Mouse (Mus musculus) liver, adult 2 months (tissue): ENCODE measurements around the gene Efcab8. TPM values are rescaled to one million over a fixed set of nuclear protein-coding genes. Genes with fewer than 3 reads are reported as not detected.

Experiments used
- DNase-seq: peaks from one replicate; pipeline ENCODE4 v3.0.0-alpha.2; 2011; ENCODE audit warnings: low read depth, low spot score; ENCODE audit errors: extremely low read depth
- H3K27ac ChIP-seq: fragments of 200-500 bp; replicated peaks from 2 replicates; pipeline ENCODE4 v1.5.1; 2012; ENCODE audit warnings: low read depth, mild to moderate bottlenecking, control low read depth, inconsistent platforms, low read length; ENCODE audit not compliant: insufficient read depth
- H3K27me3 ChIP-seq: fragments of 200-500 bp; 2 replicates; pipeline ENCODE4 v1.6.1; 2012; ENCODE audit warnings: mild to moderate bottlenecking, moderate library complexity, low read length, inconsistent platforms; ENCODE audit not compliant: control insufficient read depth, insufficient read depth
- H3K36me3 ChIP-seq: fragments of 200-500 bp; 2 replicates; pipeline ENCODE4 v1.6.1; 2012; ENCODE audit warnings: low read length, inconsistent platforms; ENCODE audit not compliant: control insufficient read depth, insufficient read depth
- H3K4me1 ChIP-seq: fragments of 200-500 bp; 2 replicates; pipeline ENCODE4 v1.6.1; 2011; ENCODE audit warnings: low read length; ENCODE audit not compliant: control insufficient read depth, insufficient read depth
- H3K4me3 ChIP-seq: fragments of 200-500 bp; 2 replicates; pipeline ENCODE4 v1.5.1; 2011; ENCODE audit warnings: low read depth, mild to moderate bottlenecking, control low read depth, low read length, moderate library complexity; ENCODE audit not compliant: insufficient read depth
- H3K79me2 ChIP-seq: fragments of 200-500 bp; 2 replicates; pipeline ENCODE4 v1.6.1; 2012; ENCODE audit warnings: inconsistent platforms, mild to moderate bottlenecking, low read length, moderate library complexity; ENCODE audit not compliant: control insufficient read depth, insufficient read depth
- H3K9ac ChIP-seq: fragments of 200-500 bp; 2 replicates; pipeline ENCODE4 v1.6.1; 2012; ENCODE audit warnings: low read depth, mild to moderate bottlenecking, control low read depth, inconsistent platforms, low read length
- CTCF ChIP-seq: fragments of 200-500 bp; IDR thresholded peaks from 2 replicates; pipeline ENCODE4 v1.5.1; 2011; ENCODE audit warnings: low read depth, low read length, control low read depth
- POLR2A ChIP-seq: fragments of 200-500 bp; IDR thresholded peaks from 2 replicates; pipeline ENCODE4 v1.6.1; 2011; ENCODE audit warnings: low read length, control low read depth; ENCODE audit not compliant: insufficient read depth; ENCODE audit errors: extremely low read depth
- WGBS: fragments of 180-500 bp; shearing (Covaris S2); methylation state at CpG from one replicate; pipeline ENCODE4 v1.1.7; 2018; 5-methylcytosine and 5-hydroxymethylcytosine counted together
- polyA plus RNA-seq: library from polyadenylated mRNA; depleted of rRNA; stranded (reverse); fragments of >200 nt; gene quantifications from 2 replicates; pipeline ENCODE4 v1.2.3, GENCODE M21; 2012; rRNA removed
- total RNA-seq: library from RNA; depleted of rRNA; stranded (reverse); fragments of >200 nt; gene quantifications from 2 replicates; pipeline ENCODE4 v1.2.3, GENCODE M21; 2014; rRNA removed

Efcab8 gene
- total and polyA plus RNA-seq, 2 experiments, result not detected

DNA sequence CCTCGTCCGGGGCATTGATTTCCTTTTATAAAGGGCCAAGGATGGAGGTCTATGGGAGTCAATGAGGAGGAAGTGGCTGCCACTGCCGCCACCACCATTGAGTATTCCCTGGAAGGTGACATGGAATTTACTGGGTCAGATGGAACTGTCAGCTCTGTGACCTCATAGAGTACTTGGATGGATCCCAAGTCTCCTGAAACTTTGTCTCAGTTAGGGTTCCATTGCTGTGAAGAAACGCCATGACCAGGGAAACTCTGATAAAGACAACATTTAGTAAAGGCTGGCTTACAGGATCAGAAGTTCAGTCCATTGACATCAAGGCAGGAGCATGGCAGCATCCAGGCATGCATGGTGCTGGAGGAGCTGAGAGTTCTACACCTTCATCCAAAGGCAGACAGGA is 91.3 kb downstream of the Efcab8 start, which contains the start of gene Sun5:
Gene Sun5, minus strand, starts transcription at position 101 of the 400 bp plus-strand sequence.
- no peaks in the 10 kb centered on the region for H3K27me3 ChIP-seq
- no peaks in the 10 kb centered on the region for H3K36me3 ChIP-seq
- TF ChIP-seq POLR2A, result no peak
- no peak for TF ChIP-seq CTCF
- H3K4me1 ChIP-seq, result no peaks in the 10 kb centered on the region
- H3K79me2 ChIP-seq, result no peaks in the 10 kb centered on the region
- no peak within 1 kb of the TSS for H3K9ac ChIP-seq
- 86% methylated on average over 4 of the region's 4 CpGs for WGBS
- DNase-seq, result no peak
- no peak within 1 kb of the TSS for H3K4me3 ChIP-seq
- no peak within 1 kb of the TSS for H3K27ac ChIP-seq

DNA sequence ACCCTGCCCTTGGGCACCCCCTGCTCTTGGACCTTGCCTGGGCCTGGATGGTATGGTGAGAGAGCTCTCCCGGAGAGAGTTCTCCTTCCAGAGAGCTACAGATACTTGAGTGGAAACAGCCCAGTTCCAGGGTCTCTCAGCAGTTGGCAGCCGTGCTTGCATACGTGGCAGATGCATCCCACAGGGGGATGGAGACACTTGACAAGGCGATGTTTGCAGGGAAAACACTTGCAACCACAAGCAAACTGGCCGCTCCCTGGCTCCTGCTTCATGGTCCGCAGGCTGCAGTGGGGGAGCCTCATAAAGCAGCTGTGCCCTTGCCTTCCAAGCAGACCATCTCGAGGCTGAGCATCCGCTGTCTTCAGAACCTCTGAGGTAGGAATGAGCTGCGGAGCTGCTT is 95.0 kb downstream of the Efcab8 start, which contains the start of gene Bpifb2:
Gene Bpifb2, plus strand, starts transcription at position 301 of the 400 bp plus-strand sequence.
- no peaks in the 10 kb centered on the region for H3K27me3 ChIP-seq
- no peak for TF ChIP-seq CTCF
- TF ChIP-seq POLR2A, result no peak
- H3K9ac ChIP-seq, result no peak within 1 kb of the TSS
- H3K4me3 ChIP-seq, result no peak within 1 kb of the TSS
- no peaks in the 10 kb centered on the region for H3K4me1 ChIP-seq
- WGBS, result 51% methylated on average over 9 of the region's 9 CpGs
- no peaks in the 10 kb centered on the region for H3K36me3 ChIP-seq
- no peaks in the 10 kb centered on the region for H3K79me2 ChIP-seq
- DNase-seq, result no peak
- H3K27ac ChIP-seq, result no peak within 1 kb of the TSS

Other genes starting within 250 kb of the Efcab8 start
- gene Nol4l, start 250.0 kb upstream of the Efcab8 start, total RNA-seq, result 0.18 and 0.34 TPM in 2 replicates
- 0.44 and 0.80 TPM in 2 replicates for gene Nol4l, start 250.0 kb upstream of the Efcab8 start, polyA plus RNA-seq
- 6.3 and 8.0 TPM in 2 replicates for gene Commd7, start 147.2 kb upstream of the Efcab8 start, total RNA-seq
- gene Commd7, start 147.2 kb upstream of the Efcab8 start, polyA plus RNA-seq, result 12.2 and 13.7 TPM in 2 replicates
- 0.54 and 0.65 TPM in 2 replicates for gene Dnmt3b, start 130.5 kb upstream of the Efcab8 start, total RNA-seq
- gene Dnmt3b, start 130.5 kb upstream of the Efcab8 start, polyA plus RNA-seq, result 2.2 and 3.4 TPM in 2 replicates
- gene Dnmt3c, start 83.3 kb upstream of the Efcab8 start, total RNA-seq, result not detected in 2 replicates
- not detected in 2 replicates for gene Dnmt3c, start 83.3 kb upstream of the Efcab8 start, polyA plus RNA-seq
- 6.6 and 7.9 TPM in 2 replicates for gene Mapre1, start 38.7 kb upstream of the Efcab8 start, total RNA-seq
- gene Mapre1, start 38.7 kb upstream of the Efcab8 start, polyA plus RNA-seq, result 2.7 and 3.0 TPM in 2 replicates
- gene Sun5, start 91.2 kb downstream of the Efcab8 start, total RNA-seq, result not detected in 2 replicates
- not detected in 2 replicates for gene Sun5, start 91.2 kb downstream of the Efcab8 start, polyA plus RNA-seq
- not detected in 2 replicates for gene Bpifb2, start 95.1 kb downstream of the Efcab8 start, total RNA-seq
- not detected in 2 replicates for gene Bpifb2, start 95.1 kb downstream of the Efcab8 start, polyA plus RNA-seq
- gene Bpifb6, start 120.5 kb downstream of the Efcab8 start, total RNA-seq, result not detected in 2 replicates
- gene Bpifb6, start 120.5 kb downstream of the Efcab8 start, polyA plus RNA-seq, result not detected in 2 replicates
- gene Bpifb3, start 138.3 kb downstream of the Efcab8 start, total RNA-seq, result not detected in 2 replicates
- not detected in 2 replicates for gene Bpifb3, start 138.3 kb downstream of the Efcab8 start, polyA plus RNA-seq
- not detected in 2 replicates for gene Bpifb4, start 158.3 kb downstream of the Efcab8 start, total RNA-seq
- not detected in 2 replicates for gene Bpifb4, start 158.3 kb downstream of the Efcab8 start, polyA plus RNA-seq
- gene Bpifa6, start 195.0 kb downstream of the Efcab8 start, total RNA-seq, result not detected in 2 replicates
- gene Bpifa6, start 195.0 kb downstream of the Efcab8 start, polyA plus RNA-seq, result not detected in 2 replicates
- not detected in 2 replicates for gene Bpifa2, start 228.3 kb downstream of the Efcab8 start, total RNA-seq
- not detected in 2 replicates for gene Bpifa2, start 228.3 kb downstream of the Efcab8 start, polyA plus RNA-seq